Mouse (Mus musculus) gastrocnemius, adult 2 months (tissue): ENCODE results near the gene Ryr2. TPM values are rescaled to one million over a fixed set of nuclear protein-coding genes. Genes with fewer than 3 reads are reported as not detected.
"Not testable (repeated sequence)": the region's sequence is repeated elsewhere in the genome, so short reads cannot be mapped to it uniquely, and the experiment has no call there.

ENCODE experiments used
- DNase-seq: peaks from one replicate; pipeline ENCODE4 v3.0.0; 2022
- H3K27ac ChIP-seq: fragments of 200-600 bp; 2 replicates; pipeline ENCODE4 v1.8.1; 2022; ENCODE audit warnings: mild to moderate bottlenecking
- H3K4me3 ChIP-seq: fragments of 200-600 bp; 2 replicates; pipeline ENCODE4 v1.8.1; 2022; ENCODE audit warnings: mild to moderate bottlenecking, moderate library complexity
- CTCF ChIP-seq: fragments of 200-600 bp; IDR thresholded peaks from 2 replicates; pipeline ENCODE4 v1.8.1; 2022; ENCODE audit warnings: antibody characterized with exemption, mild to moderate bottlenecking, moderate library complexity
- intact Hi-C: fragments of 180-260 bp; cut with DNase I; formaldehyde crosslinking; loops from one replicate; pipeline ENCODE4 v1.15.1; 2025
- long read RNA-seq, 2 experiments: library from polyadenylated mRNA; stranded (forward); transcript quantifications; one replicate each; pipeline ENCODE4 v2.0.0; 2021
- total RNA-seq, 2 experiments: library from RNA; stranded (reverse); gene quantifications; 2 replicates each; pipeline ENCODE4 v1.2.3; 2021

Gene Ryr2
- under 1 TPM; 0.18 to 0.20 TPM for total RNA-seq
- long read RNA-seq, experiment 1, result 0 reads
- long read RNA-seq, experiment 2, result 0 reads

GRCm38 (mm10) chr13:12106662-12107632 is at the start of gene Ryr2:
TSS of gene Ryr2 (minus strand) at chr13:12106945.
- intact Hi-C loops, result loop anchor here (10.0 kb wide), 1 partner anchor 342 kb away; no protein-coding TSS in a partner anchor
- peak; percentile 67 for TF ChIP-seq CTCF
- Histone ChIP-seq H3K4me3 (peak within 1 kb of the TSS; percentile 63), H3K27ac (no peak within 1 kb of the TSS)
- DNase-seq, result peak; percentile 53

- no peak for TF ChIP-seq CTCF
- H3K27ac ChIP-seq, result no peak overlapping the region
- no peak overlapping the region for H3K4me3 ChIP-seq
- DNase-seq, result no peak
- intact Hi-C loops, result no loop called here
These were observed 47.2 kb upstream of the Ryr2 start for GRCm38 (mm10) chr13:12153922-12154321.

DNA sequence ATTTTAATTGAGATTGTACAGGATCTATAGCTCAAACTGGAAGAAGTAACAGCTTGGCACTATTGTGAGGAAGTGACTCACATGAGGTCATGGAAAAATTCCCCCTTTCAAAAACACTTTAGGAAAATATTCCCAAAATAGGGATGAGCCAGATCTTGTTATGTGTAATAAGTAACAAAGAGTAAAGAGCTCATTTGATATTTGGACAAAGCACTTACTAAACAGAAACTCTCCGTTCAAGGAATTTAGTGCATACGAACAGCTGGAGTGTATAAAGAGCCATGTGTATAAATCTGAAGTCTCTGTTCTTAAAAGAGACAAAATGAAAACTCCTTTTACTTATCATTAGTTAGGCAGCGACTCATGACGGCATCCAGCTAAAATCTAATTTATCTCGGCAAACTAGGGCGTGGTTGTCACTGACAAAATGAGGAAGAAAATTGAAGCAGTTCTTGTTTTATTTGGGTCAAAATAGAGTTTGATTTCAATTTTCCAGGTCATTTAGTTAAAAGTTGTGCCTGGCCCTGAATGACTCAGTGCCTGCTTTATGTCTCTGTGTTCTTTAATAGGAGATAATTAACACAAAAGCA is 40.3 kb upstream of the Ryr2 start:
- DNase-seq, result no peak
- intact Hi-C loops, result no loop called here
- H3K27ac ChIP-seq, result no peak overlapping the region
- no peak for TF ChIP-seq CTCF
- no peak overlapping the region for H3K4me3 ChIP-seq

- Histone ChIP-seq H3K27ac (no peak overlapping the region), H3K4me3 (no peak overlapping the region)
- DNase-seq, result no peak
- intact Hi-C loops, result no loop called here
- TF ChIP-seq CTCF, result no peak
These were observed 39.7 kb upstream of the Ryr2 start for GRCm38 (mm10) chr13:12146402-12146801.

- DNase-seq, result no peak
- no peak overlapping the region for H3K27ac ChIP-seq
- intact Hi-C loops, result no loop called here
- H3K4me3 ChIP-seq, result no peak overlapping the region
- no peak for TF ChIP-seq CTCF
These were observed 36.6 kb upstream of the Ryr2 start for GRCm38 (mm10) chr13:12143347-12143746.

DNA sequence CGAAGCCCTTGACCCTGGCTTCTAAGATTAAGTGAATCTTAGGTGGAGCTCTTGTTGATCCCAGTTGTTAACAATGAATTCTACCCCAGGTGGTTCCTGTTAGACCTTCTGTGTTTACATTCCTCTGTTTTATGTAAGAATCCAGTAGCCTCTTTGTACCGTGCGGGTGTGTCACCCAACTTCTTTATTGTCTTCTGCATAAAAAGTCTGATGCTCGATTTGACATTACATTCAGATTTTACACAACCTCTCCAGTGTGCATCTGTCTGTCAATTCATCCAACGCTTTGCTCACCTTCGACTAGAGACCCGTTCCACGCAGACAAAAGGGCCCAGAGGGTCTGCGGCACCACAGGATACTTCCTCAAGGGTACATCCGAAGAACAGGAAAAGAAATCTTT is 29.7 kb upstream of the Ryr2 start:
- intact Hi-C loops, DNase-seq, H3K4me3 ChIP-seq, H3K27ac ChIP-seq: not testable (repeated sequence)

GRCm38 (mm10) chr13:12133549-12133948 is 26.8 kb upstream of the Ryr2 start:
- no peak for DNase-seq
- TF ChIP-seq CTCF, result no peak
- intact Hi-C loops, result no loop called here
- Histone ChIP-seq H3K27ac (no peak overlapping the region), H3K4me3 (no peak overlapping the region)

- H3K4me3 ChIP-seq, result no peak overlapping the region
- no peak for TF ChIP-seq CTCF
- no peak for DNase-seq
- intact Hi-C loops, result no loop called here
- no peak overlapping the region for H3K27ac ChIP-seq
These were observed 25.5 kb upstream of the Ryr2 start for GRCm38 (mm10) chr13:12132160-12132710.

DNA sequence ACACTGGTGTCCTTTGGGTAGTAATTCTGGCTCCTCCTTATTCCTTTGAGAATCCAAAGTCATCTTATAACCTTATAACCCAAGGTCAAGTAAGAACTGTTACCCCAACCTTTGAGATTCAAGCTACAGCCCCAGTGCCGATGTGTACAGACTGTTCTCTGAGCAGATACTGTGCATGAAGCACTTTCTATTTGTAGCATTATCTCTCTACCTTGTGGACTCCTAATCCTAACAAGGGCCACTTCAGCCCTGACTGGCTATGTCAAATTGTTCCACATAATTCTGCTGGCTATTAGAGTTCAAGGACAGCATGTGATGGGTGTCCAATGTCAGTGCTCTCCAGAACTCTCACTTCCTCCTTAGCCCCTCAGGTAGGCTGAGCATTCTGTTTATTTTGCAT is 22.4 kb upstream of the Ryr2 start:
- intact Hi-C loops, result no loop called here
- H3K4me3 ChIP-seq, result no peak overlapping the region
- no peak overlapping the region for H3K27ac ChIP-seq
- DNase-seq, result no peak
- no peak for TF ChIP-seq CTCF

DNA sequence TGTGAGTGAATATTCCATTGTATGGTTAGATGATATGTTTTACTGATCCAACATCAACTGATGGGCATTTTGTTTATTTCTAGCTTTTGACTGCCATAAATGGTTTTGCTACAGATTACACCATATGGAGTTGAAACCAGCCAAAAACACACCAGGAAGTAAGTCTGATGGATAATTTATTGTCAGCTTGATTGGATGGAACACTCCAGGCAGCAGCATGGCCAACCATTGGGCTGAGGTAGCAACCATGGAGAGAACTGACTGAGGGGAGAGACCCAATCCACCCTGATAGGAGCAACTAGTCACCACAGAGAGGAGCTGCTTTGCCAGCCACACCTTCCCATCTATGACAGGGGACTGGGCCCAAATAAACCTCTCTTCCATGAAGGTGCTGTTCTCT is 19.4 kb upstream of the Ryr2 start:
- Histone ChIP-seq H3K4me3 (no peak overlapping the region), H3K27ac (no peak overlapping the region)
- intact Hi-C loops, result no loop called here
- no peak for TF ChIP-seq CTCF
- DNase-seq, result no peak

DNA sequence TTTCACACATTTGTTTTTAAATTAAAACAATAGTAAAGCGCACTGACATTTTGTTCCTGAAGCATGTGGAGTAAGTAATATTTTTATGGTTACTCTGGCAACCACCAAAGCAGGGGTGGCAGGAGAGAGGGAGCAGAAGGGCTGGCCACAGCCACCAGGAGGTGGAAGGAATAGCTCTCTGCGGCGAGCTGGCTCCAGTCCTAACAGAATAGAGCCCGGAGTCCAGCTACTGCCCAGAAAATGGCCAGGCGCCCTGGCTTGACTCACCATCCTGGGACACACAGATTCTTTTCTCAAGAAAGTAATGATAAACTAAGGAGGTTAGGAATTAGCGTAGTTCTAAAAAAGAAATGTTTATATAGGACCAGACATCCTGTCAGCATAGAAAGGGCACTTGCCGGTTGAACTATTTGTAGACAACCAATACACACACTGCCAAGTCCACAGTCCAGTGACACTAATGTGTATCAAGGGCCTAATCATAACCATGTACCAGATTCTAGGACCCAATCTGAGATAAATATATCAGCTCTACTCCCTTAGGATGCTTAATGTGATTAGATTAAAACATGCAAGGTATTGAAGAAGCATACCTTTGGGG is 18.3 kb upstream of the Ryr2 start:
- H3K4me3 ChIP-seq, result no peak overlapping the region
- H3K27ac ChIP-seq, result no peak overlapping the region
- DNase-seq, result peak; percentile 69
- intact Hi-C loops, result no loop called here
- TF ChIP-seq CTCF, result peak; percentile 27; the same call in 1 of the 2 replicates

- no peak for DNase-seq
- intact Hi-C loops, result no loop called here
- no peak for TF ChIP-seq CTCF
- no peak overlapping the region for H3K27ac ChIP-seq
- H3K4me3 ChIP-seq, result no peak overlapping the region
These were observed 8.8 kb upstream of the Ryr2 start for GRCm38 (mm10) chr13:12115551-12115950.

DNA sequence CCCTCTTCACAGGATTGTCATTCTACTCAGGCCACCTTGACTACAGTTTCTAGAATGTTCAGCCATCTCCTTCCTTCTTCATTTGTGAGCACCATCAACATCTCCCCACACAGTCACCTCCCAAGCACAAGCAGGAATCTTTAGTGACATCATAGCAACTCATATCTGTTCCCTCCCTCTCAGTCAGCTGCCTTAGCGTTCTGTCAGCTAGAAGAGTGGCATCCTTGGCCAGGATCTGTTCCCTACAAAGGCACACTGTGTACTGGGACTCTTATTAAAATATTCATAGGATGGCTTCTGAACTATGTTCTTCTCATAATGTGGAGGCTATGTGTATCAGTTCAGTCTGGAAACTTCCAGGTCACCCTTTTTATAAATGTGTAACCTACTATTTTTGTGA is 8.1 kb upstream of the Ryr2 start:
- intact Hi-C loops, result no loop called here
- Histone ChIP-seq H3K4me3 (no peak overlapping the region), H3K27ac (no peak overlapping the region)
- TF ChIP-seq CTCF, result no peak
- DNase-seq, result no peak
